ENCODE assay signal across 24 mouse cellular contexts in the genomic region with DNA sequence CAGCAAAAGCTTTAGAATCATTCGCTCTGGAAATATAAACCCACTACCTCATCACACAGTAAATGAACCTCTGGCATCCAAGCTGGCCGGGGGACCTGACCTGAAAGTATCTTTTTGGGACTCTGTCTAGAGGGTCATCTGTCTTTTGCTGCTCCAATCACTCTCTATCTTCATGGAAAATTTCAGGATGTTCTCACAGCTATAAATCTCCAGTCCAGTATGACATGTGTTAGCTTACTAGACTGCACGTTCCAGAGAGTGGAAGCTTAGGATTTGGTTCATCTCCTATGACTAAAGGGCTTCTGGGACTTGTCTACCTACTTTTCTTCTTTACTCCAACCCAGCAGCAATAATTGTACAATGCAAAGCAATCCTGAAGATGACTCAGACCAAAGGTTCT.
"Had no signal": no experiment of that assay in that cellular context is flagged by ENCODE, and none has a peak within 500 bp of the region (broad histone marks: within the 10 kb centered on the region; RNA-seq: fewer than 3 reads in every experiment).

No protein-coding gene starts in this region.

- H3K9ac ChIP-seq: liver, embryonic 15.5 days; liver, postnatal 0 days; lung, embryonic 15.5 days; midbrain, embryonic 12.5 days; neural tube, embryonic 13.5 days; neural tube, embryonic 15.5 days; stomach, embryonic 15.5 days had no signal

- H3K27me3 ChIP-seq: liver, embryonic 15.5 days; lung, embryonic 15.5 days; midbrain, embryonic 12.5 days; neural tube, embryonic 13.5 days; neural tube, embryonic 15.5 days; stomach, embryonic 15.5 days had no signal

- H3K4me1 ChIP-seq: liver, embryonic 15.5 days; lung, embryonic 15.5 days; stomach, embryonic 15.5 days had no signal

- DNase-seq: liver, postnatal 0 days; lung, adult 2 months; lung, postnatal 14 days; lung, postnatal 36 days; midbrain, embryonic 14.5 days; retina, postnatal 1 day; right cerebral cortex, adult 18-20 months; right cerebral cortex, postnatal 25 days; right cerebral cortex, postnatal 4 days; spleen, adult 18-20 months; thymus, adult 2 months; thymus, postnatal 25 days; thymus, postnatal 4 days had no signal

- ATAC-seq: liver, postnatal 0 days; lung, postnatal 0 days; midbrain, embryonic 16.5 days had no signal

- H3K36me3 ChIP-seq: liver, embryonic 15.5 days; lung, embryonic 15.5 days; midbrain, embryonic 10.5 days; midbrain, embryonic 12.5 days; neural tube, embryonic 13.5 days; neural tube, embryonic 15.5 days; stomach, embryonic 15.5 days had no signal

- H3K4me2 ChIP-seq: liver, embryonic 15.5 days; lung, embryonic 15.5 days; midbrain, embryonic 12.5 days; neural tube, embryonic 13.5 days; neural tube, embryonic 15.5 days; stomach, embryonic 15.5 days had no signal

- H3K4me3 ChIP-seq: liver, embryonic 15.5 days; lung, embryonic 15.5 days; midbrain, embryonic 10.5 days; midbrain, embryonic 12.5 days; myocyte; neural tube, embryonic 13.5 days; neural tube, embryonic 15.5 days; stomach, embryonic 15.5 days had no signal

- H3K9me3 ChIP-seq: liver, embryonic 15.5 days; lung, embryonic 15.5 days; midbrain, embryonic 10.5 days; midbrain, embryonic 12.5 days; neural tube, embryonic 13.5 days; neural tube, embryonic 15.5 days; stomach, embryonic 15.5 days had no signal

- H3K27ac ChIP-seq: liver, embryonic 15.5 days; lung, embryonic 15.5 days; midbrain, embryonic 10.5 days; midbrain, embryonic 12.5 days; neural tube, embryonic 13.5 days; neural tube, embryonic 15.5 days; stomach, embryonic 15.5 days; stomach, postnatal 0 days had no signal
